Mouse (Mus musculus) embryonic facial prominence, embryonic 13.5 days (tissue): ENCODE results near the gene Crip2. TPM values are rescaled to one million over a fixed set of nuclear protein-coding genes. Genes with fewer than 3 reads are reported as not detected.

Experiments used
- ATAC-seq: fragments of 200-750 bp; cut with Nextera tagmentation; 2 replicates; pipeline ENCODE4 v1.8.0; 2017; ENCODE audit warnings: low read depth; ENCODE audit not compliant: insufficient number of reproducible peaks, insufficient read depth, low FRiP score, low TSS enrichment
- H3K27ac ChIP-seq: fragments of 300-500 bp; sonication (generic); 2 replicates; pipeline ENCODE4 v1.5.1; 2015; ENCODE audit warnings: moderate library complexity, mild to moderate bottlenecking, inconsistent platforms
- H3K27me3 ChIP-seq: fragments of 300-500 bp; sonication (generic); 2 replicates; pipeline ENCODE4 v1.6.1; 2015; ENCODE audit warnings: mild to moderate bottlenecking, inconsistent platforms
- H3K36me3 ChIP-seq: fragments of 300-500 bp; sonication (generic); 2 replicates; pipeline ENCODE4 v1.6.1; 2015; ENCODE audit warnings: mild to moderate bottlenecking, inconsistent platforms
- H3K4me1 ChIP-seq: fragments of 300-500 bp; sonication (generic); 2 replicates; pipeline ENCODE4 v1.6.1; 2015; ENCODE audit warnings: inconsistent platforms
- H3K4me2 ChIP-seq: fragments of 300-500 bp; sonication (generic); 2 replicates; pipeline ENCODE4 v1.6.1; 2015; ENCODE audit warnings: moderate library complexity, mild to moderate bottlenecking, inconsistent platforms
- H3K4me3 ChIP-seq: fragments of 300-500 bp; sonication (generic); 2 replicates; pipeline ENCODE4 v1.5.1; 2015; ENCODE audit warnings: mild to moderate bottlenecking, inconsistent platforms
- H3K9ac ChIP-seq: fragments of 300-500 bp; sonication (generic); 2 replicates; pipeline ENCODE4 v1.6.1; 2015; ENCODE audit warnings: mild to moderate bottlenecking, inconsistent platforms
- H3K9me3 ChIP-seq: fragments of 300-500 bp; sonication (generic); 2 replicates; pipeline ENCODE4 v1.6.1; 2016; ENCODE audit warnings: inconsistent platforms
- WGBS: fragments of 180-500 bp; shearing (Covaris S2); methylation state at CpG from one replicate; pipeline ENCODE4 v1.1.7; 2015; ENCODE audit warnings: mixed read lengths; 5-methylcytosine and 5-hydroxymethylcytosine counted together
- polyA plus RNA-seq: library from polyadenylated mRNA; unstranded; fragments of >200 nt; fragmentation: Nextera tagmentation; extraction: Ambion mirVana; gene quantifications from 2 replicates; pipeline ENCODE4 v1.2.1, GENCODE M21; 2015

Gene Crip2
- polyA plus RNA-seq = 63.4 and 72.3 TPM in 2 replicates

DNA sequence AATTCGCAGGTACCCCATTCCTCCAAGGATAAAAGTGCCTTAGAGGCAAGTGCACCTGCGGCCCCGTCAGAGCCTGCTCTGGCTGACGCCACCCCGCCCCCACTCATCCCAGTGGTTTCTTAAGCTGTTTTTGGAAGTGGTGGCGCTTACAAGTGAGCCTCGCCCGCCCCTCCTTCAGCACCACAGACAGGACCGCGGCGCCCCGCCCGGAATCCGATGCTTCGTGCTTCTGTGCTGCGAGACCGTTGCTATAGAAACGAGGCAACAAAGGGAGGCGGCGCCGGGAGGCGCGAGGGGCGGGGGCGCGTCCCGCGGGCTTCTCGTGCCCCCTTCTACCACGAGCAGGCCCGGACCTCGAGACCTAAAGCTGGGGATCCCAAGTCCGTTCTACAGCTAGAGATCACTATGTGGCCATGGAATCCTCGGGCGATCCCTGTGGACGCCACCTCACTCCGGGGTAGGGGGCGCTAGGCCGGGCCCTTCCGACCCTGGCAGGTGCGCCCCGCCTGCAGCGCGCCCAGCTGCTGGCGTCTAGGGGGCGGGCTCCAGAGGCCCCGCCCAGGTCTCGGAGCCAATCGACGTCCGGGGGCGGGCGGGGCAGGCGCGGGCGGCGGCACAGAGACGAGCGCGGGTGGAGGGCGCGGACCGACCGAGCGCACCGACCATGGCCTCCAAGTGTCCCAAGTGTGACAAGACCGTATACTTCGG lies at the start of gene Crip2:
Gene Crip2, plus strand, starts transcription at position 329 of the 708 bp plus-strand sequence.
- peak within 1 kb of the TSS; percentile 48 for H3K27ac ChIP-seq
- ATAC-seq = peak; percentile 77
- H3K4me2 ChIP-seq = peak within 1 kb of the TSS; percentile 80
- WGBS = under 1% methylated on average over 68 of the region's 68 CpGs
- peaks cover 49% of the 10 kb centered on the region for H3K27me3 ChIP-seq
- H3K4me1 ChIP-seq = peaks cover 44% of the 10 kb centered on the region
- peak within 1 kb of the TSS; percentile 53 for H3K4me3 ChIP-seq
- H3K36me3 ChIP-seq = peaks cover 39% of the 10 kb centered on the region
- peak within 1 kb of the TSS; percentile 63 for H3K9ac ChIP-seq
- H3K9me3 ChIP-seq = no peaks in the 10 kb centered on the region

GRCm38 (mm10) chr12:113097040-113097439 lies 43.0 kb upstream of the Crip2 start:
- Histone ChIP-seq H3K4me1 (peaks cover 34% of the 10 kb centered on the region), H3K27me3 (no peaks in the 10 kb centered on the region), H3K36me3 (peaks cover 4% of the 10 kb centered on the region; the same call in 1 of the 2 replicates), H3K4me2 (peak overlapping the region; percentile 93), H3K9me3 (no peaks in the 10 kb centered on the region), H3K9ac (peak overlapping the region; percentile 99), H3K4me3 (peak overlapping the region; percentile 98), H3K27ac (no peak overlapping the region)
- WGBS = 87% methylated on average over 5 of the region's 5 CpGs
- no peak for ATAC-seq

DNA sequence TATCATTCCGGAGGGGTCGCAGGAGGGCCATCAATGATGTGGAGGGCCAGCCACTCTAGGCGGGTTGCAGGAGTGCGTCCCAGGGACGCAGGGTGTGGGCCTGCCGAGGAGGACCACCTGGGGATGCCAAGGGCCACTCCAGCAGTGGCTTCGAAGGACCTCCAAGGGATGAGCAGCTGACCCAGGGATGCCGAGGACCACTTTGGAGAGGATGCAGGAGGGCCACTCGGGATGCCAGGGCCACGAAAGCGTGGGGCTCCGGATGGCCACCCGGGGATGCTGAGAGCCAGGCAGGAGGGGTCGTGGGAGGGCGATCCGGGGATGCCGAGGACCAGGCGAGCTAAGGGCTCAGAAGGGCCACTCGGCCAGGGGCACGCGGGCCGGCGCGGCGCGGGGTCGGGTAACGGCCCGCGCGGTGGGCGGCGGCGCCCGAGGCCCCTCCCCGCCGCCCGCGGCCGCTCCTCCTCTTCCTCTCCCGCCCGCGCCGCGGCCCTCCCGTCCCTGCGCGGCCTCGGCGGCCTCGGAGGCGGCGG lies 42.2 kb upstream of the Crip2 start, which contains the start of gene Mta1:
Gene Mta1, plus strand, starts transcription at position 530 of the 533 bp plus-strand sequence.
- Histone ChIP-seq H3K27ac (peak within 1 kb of the TSS; percentile 87), H3K4me1 (peaks cover 42% of the 10 kb centered on the region), H3K27me3 (no peaks in the 10 kb centered on the region), H3K4me2 (peak within 1 kb of the TSS; percentile 93), H3K4me3 (peak within 1 kb of the TSS; percentile 98), H3K9me3 (no peaks in the 10 kb centered on the region), H3K9ac (peak within 1 kb of the TSS; percentile 99), H3K36me3 (peaks cover 11% of the 10 kb centered on the region; the same call in 1 of the 2 replicates)
- 2% methylated on average over 34 of the region's 53 CpGs for whole genome bisulfite sequencing
- peak; percentile 77 for ATAC-seq

GRCm38 (mm10) chr12:113098530-113099151 lies 41.4 kb upstream of the Crip2 start:
- peak overlapping the region; percentile 93 for H3K4me2 ChIP-seq
- H3K27me3 ChIP-seq = no peaks in the 10 kb centered on the region
- peak overlapping the region; percentile 87 for H3K27ac ChIP-seq
- peak overlapping the region; percentile 98 for H3K4me3 ChIP-seq
- ATAC-seq = 0 out of 2 replicates have a peak, but pooled peaks have one; percentile 15
- H3K9me3 ChIP-seq = no peaks in the 10 kb centered on the region
- peaks cover 42% of the 10 kb centered on the region for H3K4me1 ChIP-seq
- WGBS = under 1% methylated on average over 34 of the region's 60 CpGs
- peaks cover 19% of the 10 kb centered on the region for H3K36me3 ChIP-seq
- peak overlapping the region; percentile 99 for H3K9ac ChIP-seq

DNA sequence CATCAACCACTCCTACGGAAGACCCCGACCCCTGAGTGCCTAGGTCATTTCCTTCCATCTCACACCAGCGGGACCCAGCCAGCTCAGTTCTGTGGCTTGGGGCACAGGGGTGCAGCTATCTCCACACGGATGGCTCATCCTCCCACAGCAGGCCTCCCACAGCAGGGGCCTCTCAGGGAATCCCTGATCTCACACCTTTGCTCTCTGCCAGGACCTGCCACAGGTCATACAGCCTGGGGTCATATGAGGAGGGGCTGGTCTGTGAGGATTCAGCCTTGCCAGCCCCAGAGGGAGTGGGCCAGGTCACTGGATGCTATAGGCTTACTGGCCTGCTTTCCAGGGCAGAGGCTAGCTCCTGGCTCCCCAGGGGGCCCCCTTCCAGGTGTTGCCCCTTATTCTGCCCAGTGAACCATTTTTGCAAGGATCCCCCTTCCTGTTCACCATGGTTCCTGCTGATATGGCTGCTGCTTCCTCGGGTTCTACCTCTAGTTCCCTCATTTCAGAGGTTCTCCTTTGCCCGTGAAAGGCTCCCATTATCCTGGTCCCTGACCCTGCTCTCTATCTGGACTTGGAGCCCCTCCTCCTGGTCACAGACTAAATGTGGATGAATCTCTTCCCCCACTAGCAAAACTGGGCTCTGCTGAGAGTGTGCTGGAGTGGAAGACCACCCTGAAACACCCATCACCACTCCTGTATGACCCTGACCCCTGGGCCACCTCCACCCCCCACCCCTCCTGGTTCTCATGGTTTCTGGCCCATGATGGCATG lies 40.4 kb upstream of the Crip2 start:
- Histone ChIP-seq H3K36me3 (peaks cover 24% of the 10 kb centered on the region), H3K4me1 (peaks cover 42% of the 10 kb centered on the region), H3K4me3 (peak overlapping the region; percentile 98), H3K27me3 (no peaks in the 10 kb centered on the region), H3K4me2 (peak overlapping the region; percentile 93), H3K9ac (peak overlapping the region; percentile 99), H3K27ac (no peak overlapping the region; the same call in 1 of the 2 replicates), H3K9me3 (no peaks in the 10 kb centered on the region)
- 20% methylated on average over 6 of the region's 6 CpGs for WGBS
- ATAC-seq = no peak

DNA sequence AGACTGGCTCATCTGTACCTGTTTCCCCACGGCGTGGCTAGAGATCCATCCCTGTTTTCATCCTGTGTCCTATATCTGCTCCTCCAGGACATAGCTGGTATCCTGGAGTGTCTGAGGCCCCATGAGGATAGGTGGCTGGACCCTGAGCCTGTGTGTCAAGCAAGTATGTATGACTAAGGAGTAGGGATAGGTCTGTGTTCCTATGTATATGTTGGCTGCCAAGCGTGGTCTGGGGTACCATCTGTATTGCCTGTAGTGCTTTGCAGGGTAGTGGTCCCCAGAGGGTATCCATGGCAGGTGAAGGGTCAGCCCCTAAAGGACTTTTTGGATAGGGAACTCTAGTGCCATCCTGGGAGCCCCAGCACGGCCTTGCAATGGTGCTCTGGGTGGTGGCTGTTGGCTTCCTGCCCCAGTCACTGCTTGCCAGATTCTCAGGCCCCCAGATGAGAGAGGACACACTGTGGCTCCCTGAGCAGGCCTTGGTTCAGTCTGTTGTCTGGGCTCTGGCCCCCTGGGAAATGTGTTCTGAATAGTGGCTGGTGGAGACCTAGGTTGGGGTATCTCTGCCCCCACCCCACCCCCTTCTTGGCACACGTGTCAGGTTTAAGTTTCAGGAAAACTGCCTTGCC lies 39.5 kb upstream of the Crip2 start:
- no peak overlapping the region for H3K4me3 ChIP-seq
- 77% methylated on average over 5 of the region's 5 CpGs for WGBS
- peaks cover under 1% of the 10 kb centered on the region; the same call in 1 of the 2 replicates for H3K9me3 ChIP-seq
- H3K9ac ChIP-seq = peak overlapping the region; percentile 1; the same call in 1 of the 2 replicates
- peaks cover 28% of the 10 kb centered on the region for H3K36me3 ChIP-seq
- no peak for ATAC-seq
- no peak overlapping the region for H3K27ac ChIP-seq
- peak overlapping the region; percentile 93; the same call in 1 of the 2 replicates for H3K4me2 ChIP-seq
- H3K27me3 ChIP-seq = no peaks in the 10 kb centered on the region
- peaks cover 42% of the 10 kb centered on the region for H3K4me1 ChIP-seq

- Histone ChIP-seq H3K9ac (peak overlapping the region; percentile 1; the same call in 1 of the 2 replicates), H3K4me1 (peaks cover 42% of the 10 kb centered on the region), H3K36me3 (peaks cover 37% of the 10 kb centered on the region), H3K4me2 (no peak overlapping the region), H3K27ac (no peak overlapping the region), H3K9me3 (peaks cover 4% of the 10 kb centered on the region; the same call in 1 of the 2 replicates), H3K27me3 (no peaks in the 10 kb centered on the region), H3K4me3 (no peak overlapping the region)
- WGBS = 80% methylated on average over 9 of the region's 9 CpGs
- ATAC-seq = no peak
Measured at GRCm38 (mm10) chr12:113101251-113101960, 38.6 kb upstream of the Crip2 start.

GRCm38 (mm10) chr12:113102461-113102860 lies 37.6 kb upstream of the Crip2 start:
- no peak for ATAC-seq
- peaks cover 41% of the 10 kb centered on the region for H3K4me1 ChIP-seq
- no peak overlapping the region for H3K9ac ChIP-seq
- H3K27ac ChIP-seq = no peak overlapping the region
- peaks cover 4% of the 10 kb centered on the region; the same call in 1 of the 2 replicates for H3K9me3 ChIP-seq
- H3K4me2 ChIP-seq = no peak overlapping the region
- H3K4me3 ChIP-seq = no peak overlapping the region
- H3K27me3 ChIP-seq = no peaks in the 10 kb centered on the region
- peaks cover 39% of the 10 kb centered on the region for H3K36me3 ChIP-seq
- WGBS = 61% methylated on average over 6 of the region's 6 CpGs

DNA sequence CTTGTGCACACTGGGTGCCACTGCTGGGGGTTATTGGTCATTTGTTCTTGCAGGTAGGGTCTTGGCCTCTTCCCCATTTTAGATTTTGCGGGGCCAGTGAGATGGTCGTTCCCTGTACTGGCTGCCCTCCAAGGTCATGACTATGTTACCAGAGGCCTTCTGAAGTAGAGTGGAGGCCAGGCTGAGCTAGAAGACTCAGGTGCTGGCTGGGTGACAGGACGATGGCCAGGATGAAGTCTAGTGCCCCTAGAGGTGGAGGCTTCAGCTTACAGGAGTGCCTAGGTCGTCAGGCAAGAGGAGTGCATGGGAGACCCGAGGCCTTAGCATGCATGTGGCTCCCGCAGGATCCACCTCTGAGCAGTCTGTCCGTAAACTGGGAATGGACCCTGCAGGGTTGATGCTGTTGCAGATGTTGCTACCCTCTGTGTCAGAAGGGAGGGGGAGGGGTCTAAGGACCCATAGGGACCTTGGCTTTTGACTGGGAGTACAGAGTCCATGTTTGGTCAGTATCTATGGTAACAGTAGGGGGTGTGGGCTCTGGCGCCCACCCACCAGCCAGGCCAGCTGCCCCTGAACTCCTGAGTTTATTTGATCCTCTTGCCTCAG lies 36.1 kb upstream of the Crip2 start:
- WGBS = 86% methylated on average over 8 of the region's 8 CpGs
- Histone ChIP-seq H3K4me3 (no peak overlapping the region), H3K36me3 (peaks cover 43% of the 10 kb centered on the region), H3K9ac (no peak overlapping the region), H3K4me2 (no peak overlapping the region), H3K4me1 (peaks cover 37% of the 10 kb centered on the region), H3K9me3 (peaks cover 4% of the 10 kb centered on the region; the same call in 1 of the 2 replicates), H3K27me3 (no peaks in the 10 kb centered on the region), H3K27ac (no peak overlapping the region)
- no peak for ATAC-seq

GRCm38 (mm10) chr12:113106386-113106785 lies 33.6 kb upstream of the Crip2 start:
- no peak overlapping the region for H3K4me2 ChIP-seq
- H3K9ac ChIP-seq = no peak overlapping the region
- no peak overlapping the region for H3K4me3 ChIP-seq
- no peaks in the 10 kb centered on the region for H3K27me3 ChIP-seq
- no peak for ATAC-seq
- 85% methylated on average over 6 of the region's 6 CpGs for WGBS
- H3K27ac ChIP-seq = no peak overlapping the region
- peaks cover 18% of the 10 kb centered on the region; the same call in 1 of the 2 replicates for H3K4me1 ChIP-seq
- peaks cover 4% of the 10 kb centered on the region; the same call in 1 of the 2 replicates for H3K9me3 ChIP-seq
- peaks cover 42% of the 10 kb centered on the region for H3K36me3 ChIP-seq
